Mouse (Mus musculus) skeletal muscle tissue, postnatal 0 days (tissue): ENCODE data around the gene Znrd1as. TPM values are rescaled to one million over a fixed set of nuclear protein-coding genes. Genes with fewer than 3 reads are reported as not detected.

Experiments
- polyA plus RNA-seq: library from polyadenylated mRNA; unstranded; fragments of >200 nt; fragmentation: Nextera tagmentation; extraction: Ambion mirVana; gene quantifications from 2 replicates; pipeline ENCODE4 v1.2.1, GENCODE M21; 2015

Gene Znrd1as
- 7.9 and 10.3 TPM in 2 replicates for polyA plus RNA-seq

DNA sequence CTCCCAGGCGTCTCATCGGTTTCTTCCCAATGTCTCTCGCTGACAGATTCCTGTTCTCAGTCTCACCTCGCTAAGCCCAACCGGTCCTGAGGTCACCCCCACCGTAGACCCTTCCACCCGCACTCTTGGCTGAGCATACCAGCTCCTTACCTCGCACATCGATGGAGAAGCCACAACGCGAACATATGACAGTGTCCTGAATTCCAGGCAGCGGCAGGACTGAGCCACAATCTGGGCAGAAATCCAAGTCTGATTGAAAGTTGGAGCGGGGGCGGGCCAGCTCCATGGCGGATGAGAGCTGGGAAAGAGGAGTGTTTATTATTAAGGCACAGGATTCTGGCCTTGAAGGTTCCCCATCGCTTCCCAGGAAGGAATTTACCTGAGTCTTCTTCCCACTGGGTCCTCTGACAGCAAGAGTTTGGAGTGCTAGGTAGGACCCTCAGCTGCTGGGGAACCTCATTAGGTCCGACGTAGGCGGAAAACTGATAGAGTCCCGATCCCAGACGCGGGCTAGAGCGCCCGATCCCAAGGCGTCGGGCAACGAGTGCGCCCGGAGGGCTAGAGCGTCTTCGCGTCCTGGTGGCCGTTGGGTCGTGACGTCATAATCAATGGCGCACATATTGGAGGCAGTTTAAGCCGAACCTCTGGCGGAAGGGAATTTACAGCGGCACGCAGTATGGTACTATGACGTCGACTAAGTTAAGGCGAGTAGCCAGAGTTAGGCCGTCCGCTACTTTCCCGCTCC, at the start of gene Znrd1as, which contains the start of gene Znrd1:
Gene Znrd1as (plus strand): TSS at position 594 of the 745 bp plus-strand sequence.
Gene Znrd1 (minus strand): TSS at position 561 of the 745 bp plus-strand sequence.

DNA sequence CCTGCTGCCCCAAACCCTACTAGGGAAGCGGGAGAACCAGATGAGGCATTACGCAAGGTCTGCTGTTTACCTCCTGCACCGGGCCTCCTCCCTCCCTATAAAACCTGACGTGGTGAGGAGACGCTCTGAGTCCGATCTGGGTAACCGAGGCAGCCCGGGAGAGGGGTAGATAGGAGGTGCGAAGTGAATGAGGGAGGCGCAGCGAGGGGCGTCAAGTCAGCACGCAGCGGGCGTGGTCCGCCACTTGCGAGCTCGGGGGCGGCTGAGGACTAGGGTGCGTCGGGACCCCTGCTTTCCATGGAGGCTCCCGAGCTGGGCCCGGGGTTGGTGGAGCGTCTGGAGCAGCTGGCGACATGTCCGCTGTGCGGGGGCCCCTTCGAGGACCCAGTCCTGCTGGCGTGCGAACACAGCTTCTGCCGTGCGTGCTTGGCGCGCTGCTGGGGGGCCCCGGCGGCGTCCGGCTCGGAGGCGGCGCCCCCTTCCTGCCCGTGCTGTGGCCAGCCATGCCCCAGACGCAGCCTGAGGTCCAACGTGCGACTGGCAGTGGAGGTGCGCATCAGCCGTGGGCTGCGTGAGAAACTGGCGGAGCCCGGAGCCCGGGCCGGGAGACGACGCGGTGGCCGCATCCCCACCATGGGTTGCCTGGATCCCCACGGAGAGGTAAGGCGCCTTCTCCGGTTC, 15.5 kb upstream of the Znrd1as start, which contains the start of gene Rnf39:
Gene Rnf39 (plus strand): TSS at position 128 of the 681 bp plus-strand sequence.

DNA sequence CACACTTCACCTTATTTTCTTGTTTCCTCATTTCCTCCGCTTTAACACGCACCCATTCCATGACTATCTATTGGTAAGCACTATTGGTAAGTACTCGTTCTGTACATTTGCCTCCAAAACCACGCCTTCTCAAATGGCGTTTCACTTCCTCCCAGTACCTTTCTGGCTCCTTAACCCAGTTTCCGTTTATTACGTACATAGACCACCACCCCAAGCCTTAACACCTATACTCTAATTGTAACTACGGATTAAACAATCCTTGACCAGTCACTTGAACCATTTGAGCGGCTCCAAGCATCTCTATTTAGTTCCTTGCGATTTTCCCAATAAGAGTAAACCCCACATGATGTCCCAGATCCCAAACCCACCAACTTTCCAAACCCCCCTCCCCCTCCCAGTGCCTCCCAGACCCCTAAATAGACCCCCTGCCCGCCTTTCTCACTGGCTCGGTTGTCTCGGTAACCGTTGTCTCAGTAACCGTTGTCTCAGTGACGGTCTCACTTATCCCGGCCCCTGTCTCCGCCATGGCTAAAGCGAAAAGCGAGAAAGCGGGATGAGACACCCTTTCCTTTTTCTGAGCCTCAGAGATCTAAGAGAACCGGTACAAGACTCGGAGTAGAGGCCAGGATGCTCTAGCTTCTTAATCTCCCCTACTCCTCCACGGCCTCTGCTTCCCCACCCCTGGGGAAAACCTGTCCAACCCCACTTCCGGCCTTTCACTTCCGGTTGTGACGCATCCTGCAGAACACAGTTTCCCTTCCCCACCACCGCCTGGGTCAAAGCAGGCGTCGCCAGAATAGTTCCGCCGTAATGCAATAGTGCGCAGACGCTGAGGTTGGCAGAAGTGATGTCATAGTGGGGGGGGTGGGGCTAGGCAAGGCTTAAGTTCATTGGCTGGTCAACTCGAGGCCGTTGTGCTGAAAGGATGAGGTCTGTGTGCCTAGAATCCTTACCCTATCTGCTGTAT, 7.1 kb upstream of the Znrd1as start, which contains the start of gene Ppp1r11:
Gene Ppp1r11 (minus strand): TSS at position 761 of the 967 bp plus-strand sequence.

DNA sequence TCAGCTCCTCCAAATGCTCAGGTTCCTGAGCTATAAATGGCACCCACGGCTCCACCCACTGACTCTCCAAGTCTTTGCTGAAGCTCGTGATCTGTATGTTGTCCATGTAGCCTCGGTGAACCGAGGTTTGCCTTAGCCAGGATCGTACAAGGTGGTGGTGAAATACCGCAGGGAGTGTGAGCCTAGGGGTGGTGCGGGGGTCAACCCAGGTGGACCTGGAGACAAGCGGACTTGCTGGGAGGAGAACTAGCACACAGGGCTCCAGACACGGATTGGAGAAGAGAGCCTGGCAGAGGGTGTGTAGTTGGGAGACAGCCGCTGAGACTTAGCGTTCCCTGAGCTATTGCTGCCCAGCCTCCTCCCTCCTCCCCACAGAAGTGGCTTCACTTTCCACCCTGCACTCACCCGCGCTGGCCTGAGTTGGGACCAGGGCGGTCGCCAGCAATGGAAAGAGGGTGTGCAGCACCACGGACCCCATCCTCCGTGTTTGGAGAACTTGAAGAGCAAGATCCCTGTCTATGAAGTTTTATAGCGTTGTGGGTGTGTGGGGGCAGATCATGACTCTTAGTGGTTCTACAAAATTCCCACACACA, 22.9 kb downstream of the Znrd1as start, which contains the start of gene 2410137M14Rik:
Gene 2410137M14Rik (minus strand): TSS at position 17 of the 593 bp plus-strand sequence.

DNA sequence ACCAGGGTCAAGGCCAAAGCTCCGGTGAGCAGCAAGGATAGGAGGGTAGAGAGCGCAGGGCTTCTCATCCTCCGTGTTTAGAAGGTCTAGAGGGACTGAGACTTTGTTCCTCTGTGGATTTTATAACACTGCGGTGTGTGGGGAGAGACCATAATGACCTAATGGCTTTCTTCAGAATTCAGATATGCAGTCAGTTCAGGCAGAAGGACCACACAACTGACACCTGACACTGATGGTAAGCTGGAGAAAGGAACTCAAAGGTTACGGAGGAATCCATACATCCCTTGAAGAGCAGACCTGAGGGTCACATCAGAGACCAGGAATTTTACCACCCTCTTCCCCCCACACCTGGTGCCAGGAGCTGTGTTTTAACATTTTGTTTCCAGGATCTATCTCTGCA, 31.0 kb downstream of the Znrd1as start, which contains the start of gene H2-M5:
Gene H2-M5 (minus strand): TSS at position 101 of the 400 bp plus-strand sequence.

DNA sequence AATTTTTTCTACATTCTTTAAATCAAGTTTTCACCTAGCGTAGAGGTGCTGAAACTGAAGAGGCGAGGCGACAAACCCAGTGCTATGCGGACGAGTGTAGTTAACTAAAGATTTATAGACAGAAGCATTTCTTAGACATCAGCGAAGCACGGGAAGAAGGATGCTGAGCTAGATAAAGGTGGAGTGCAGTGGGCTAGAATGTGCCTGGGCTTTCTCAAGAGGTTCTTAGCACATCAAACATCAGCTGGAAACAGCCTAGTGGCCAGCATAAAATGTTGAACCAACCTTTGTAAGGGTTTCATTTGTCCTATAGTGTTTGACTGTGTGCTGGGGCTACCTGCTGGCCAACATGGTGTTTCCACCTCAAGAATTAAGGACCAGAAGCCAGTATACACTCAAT, 42.5 kb downstream of the Znrd1as start, which contains the start of gene Zfp57:
Gene Zfp57 (plus strand): TSS at position 301 of the 400 bp plus-strand sequence.

Other genes starting within 250 kb of the Znrd1as start
- not detected in 2 replicates for gene H2-M10.5, start 185.7 kb upstream of the Znrd1as start, polyA plus RNA-seq
- gene H2-M10.6, start 146.4 kb upstream of the Znrd1as start, polyA plus RNA-seq = not detected in 2 replicates
- 19.3 and 19.5 TPM in 2 replicates for gene Trim26, start 121.5 kb upstream of the Znrd1as start, polyA plus RNA-seq
- gene Trim15, start 91.4 kb upstream of the Znrd1as start, polyA plus RNA-seq = 0.07 TPM in 1 of 2 replicates, not detected in the other
- 0.22 and 0.37 TPM in 2 replicates for gene Trim10, start 89.0 kb upstream of the Znrd1as start, polyA plus RNA-seq
- gene Trim40, start 68.5 kb upstream of the Znrd1as start, polyA plus RNA-seq = not detected in 2 replicates
- gene Trim31, start 60.5 kb upstream of the Znrd1as start, polyA plus RNA-seq = not detected in 2 replicates
- 0.73 and 1.4 TPM in 2 replicates for gene Rnf39, start 15.7 kb upstream of the Znrd1as start, polyA plus RNA-seq
- 77.5 and 78.4 TPM in 2 replicates for gene Ppp1r11, start 6.9 kb upstream of the Znrd1as start, polyA plus RNA-seq
- gene Znrd1, start within 50 bp of the Znrd1as start, polyA plus RNA-seq = 37.6 and 40.9 TPM in 2 replicates
- gene 2410137M14Rik, start 22.6 kb downstream of the Znrd1as start, polyA plus RNA-seq = not detected in 2 replicates
- 0.15 TPM in 2 replicates for gene H2-M5, start 30.9 kb downstream of the Znrd1as start, polyA plus RNA-seq
- gene Zfp57, start 42.6 kb downstream of the Znrd1as start, polyA plus RNA-seq = 9.7 and 11.0 TPM in 2 replicates
- gene Mog, start 64.8 kb downstream of the Znrd1as start, polyA plus RNA-seq = not detected in 2 replicates
- 3.8 and 4.6 TPM in 2 replicates for gene Gabbr1, start 87.4 kb downstream of the Znrd1as start, polyA plus RNA-seq
- not detected in 2 replicates for gene Olfr90, start 129.9 kb downstream of the Znrd1as start, polyA plus RNA-seq
- not detected in 2 replicates for gene Olfr91, start 139.7 kb downstream of the Znrd1as start, polyA plus RNA-seq
- gene Olfr92, start 161.5 kb downstream of the Znrd1as start, polyA plus RNA-seq = not detected in 2 replicates
- not detected in 2 replicates for gene Olfr93, start 202.9 kb downstream of the Znrd1as start, polyA plus RNA-seq
- 0.61 TPM in 1 of 2 replicates, not detected in the other for gene Ubd, start 235.3 kb downstream of the Znrd1as start, polyA plus RNA-seq
- gene Olfr94, start 242.4 kb downstream of the Znrd1as start, polyA plus RNA-seq = not detected in 2 replicates